Mouse (Mus musculus): ENCODE data around the gene Tnfrsf25. TPM values are rescaled to one million over a fixed set of nuclear protein-coding genes. Genes with fewer than 3 reads are reported as not detected.

The Tnfrsf25 gene
- polyA plus RNA-seq, 1 experiment from 2014 or later: 0.97 TPM

DNA sequence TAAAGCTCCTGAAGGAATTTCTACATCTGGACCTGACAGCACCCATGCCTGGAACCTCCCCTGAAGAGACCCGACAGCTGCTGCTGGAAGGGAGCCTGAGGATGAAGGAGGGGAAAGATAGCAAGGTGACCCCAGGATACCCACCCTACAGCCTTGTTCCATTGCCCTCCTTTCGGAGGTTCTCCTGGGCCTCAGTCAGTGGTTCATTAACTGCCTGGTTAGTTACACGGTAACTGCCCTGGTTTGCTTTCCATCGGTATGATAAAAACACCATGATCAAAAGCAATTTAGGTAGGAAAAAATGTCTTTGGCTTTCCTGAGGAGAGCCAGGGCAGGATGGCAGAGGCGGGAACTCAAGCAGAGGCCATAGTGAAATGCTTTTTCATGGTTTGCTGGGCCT is 7.1 kb upstream of the Tnfrsf25 start:
- Histone ChIP-seq H3K36me3 (peaks cover 4% of the 10 kb centered on the region), H3K9me3 (no peaks in the 10 kb centered on the region), H3K9ac (0 out of 2 replicates have a peak overlapping the region, but pooled peaks have one; percentile 18), H3K27me3 (peaks cover 5% of the 10 kb centered on the region; the same call in 1 of the 2 replicates), H3K27ac (replicated peaks) (0 out of 2 replicates have a peak overlapping the region, but pooled peaks have one; percentile 76), H3K4me3 (peak overlapping the region; percentile 40), H3K4me2 (peak overlapping the region; percentile 78), H3K4me1 (replicated peaks) (peaks cover 22% of the 10 kb centered on the region)
- peak; percentile 4; the same call in 1 of the 2 replicates for ATAC-seq (ENCODE audit: low FRiP score, low read depth)
- WGBS: 74% methylated on average over 5 of the region's 5 CpGs

DNA sequence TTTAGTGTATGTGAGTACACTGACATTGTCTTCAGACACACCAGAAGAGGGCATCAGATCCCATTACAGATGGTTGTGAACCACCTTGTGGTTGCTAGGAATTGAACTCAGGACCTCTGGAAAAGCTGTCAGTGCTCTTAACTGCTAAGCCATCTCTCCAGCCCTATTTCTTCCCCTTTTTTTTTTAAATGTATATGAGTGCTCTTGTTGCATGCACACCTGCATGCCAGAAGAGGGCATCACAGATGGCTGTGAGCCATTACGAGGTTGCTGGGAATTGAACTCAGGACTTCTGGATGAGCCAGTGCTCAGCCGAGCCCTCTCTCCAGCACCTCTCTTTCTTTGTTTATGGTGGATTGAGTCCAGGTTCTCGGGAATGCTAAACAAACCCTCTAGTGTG is 6.2 kb upstream of the Tnfrsf25 start:
- 84% methylated on average over 3 of the region's 3 CpGs for WGBS
- peaks cover 13% of the 10 kb centered on the region for H3K27me3 ChIP-seq
- H3K4me1 ChIP-seq (replicated peaks): peaks cover 22% of the 10 kb centered on the region
- H3K9ac ChIP-seq: no peak overlapping the region
- no peak overlapping the region for H3K4me3 ChIP-seq
- peaks cover 8% of the 10 kb centered on the region for H3K36me3 ChIP-seq
- H3K4me2 ChIP-seq: no peak overlapping the region
- no peaks in the 10 kb centered on the region for H3K9me3 ChIP-seq
- H3K27ac ChIP-seq (replicated peaks): no peak overlapping the region
- no peak for ATAC-seq (ENCODE audit: low FRiP score, low read depth)

DNA sequence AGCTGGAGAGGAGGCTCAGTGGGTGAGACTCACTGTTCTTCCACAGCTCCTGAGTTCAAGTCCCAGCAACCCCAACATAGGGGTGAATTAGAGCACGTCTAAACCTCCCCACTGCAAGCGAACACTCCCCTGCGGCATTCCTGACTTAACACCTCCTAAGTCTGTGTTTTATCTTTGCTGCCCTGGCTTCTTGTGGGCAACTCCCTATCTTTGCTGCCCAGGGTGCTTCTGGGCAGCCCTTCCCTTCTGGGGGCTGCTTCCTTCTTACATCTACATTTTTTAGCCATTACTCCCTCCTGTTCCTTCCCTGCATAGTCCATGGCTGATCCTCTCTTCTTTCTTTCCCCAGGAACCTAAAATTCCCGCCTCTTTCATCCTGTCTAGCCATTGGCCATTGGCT is 5.0 kb upstream of the Tnfrsf25 start:
- no peak for ATAC-seq (ENCODE audit: low FRiP score, low read depth)
- Histone ChIP-seq H3K4me3 (no peak overlapping the region), H3K9me3 (no peaks in the 10 kb centered on the region), H3K36me3 (peaks cover 8% of the 10 kb centered on the region), H3K9ac (no peak overlapping the region), H3K27ac (replicated peaks) (no peak overlapping the region), H3K4me2 (no peak overlapping the region), H3K27me3 (peaks cover 25% of the 10 kb centered on the region), H3K4me1 (replicated peaks) (peaks cover 25% of the 10 kb centered on the region)
- WGBS: 94% methylated on average over 4 of the region's 4 CpGs

DNA sequence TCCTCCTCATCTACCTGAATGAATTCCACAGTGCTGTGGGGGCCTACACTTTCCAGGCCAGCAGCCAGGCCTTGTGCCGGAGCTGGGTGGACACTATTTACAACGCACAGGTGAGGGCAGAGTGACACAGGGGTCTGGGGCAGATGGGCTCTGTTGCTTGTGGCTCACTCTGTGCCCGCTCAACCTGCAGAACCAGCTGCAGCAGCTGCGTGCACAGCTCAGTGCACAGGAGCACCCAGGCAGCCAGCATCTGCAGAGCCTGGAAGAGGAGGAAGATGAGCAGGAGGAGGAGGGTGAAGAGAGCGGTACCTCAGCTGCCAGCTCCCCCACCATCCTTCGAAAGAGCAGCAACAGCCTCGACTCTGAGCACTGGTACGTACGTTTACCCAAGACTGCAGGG is 3.4 kb upstream of the Tnfrsf25 start:
- no peaks in the 10 kb centered on the region for H3K9me3 ChIP-seq
- H3K36me3 ChIP-seq: peaks cover 8% of the 10 kb centered on the region
- no peak overlapping the region for H3K4me2 ChIP-seq
- no peak for ATAC-seq (ENCODE audit: low FRiP score, low read depth)
- H3K4me3 ChIP-seq: no peak overlapping the region
- H3K27me3 ChIP-seq: peaks cover 41% of the 10 kb centered on the region
- H3K9ac ChIP-seq: no peak overlapping the region
- WGBS: 87% methylated on average over 9 of the region's 9 CpGs
- no peak overlapping the region for H3K27ac ChIP-seq (replicated peaks)
- H3K4me1 ChIP-seq (replicated peaks): peaks cover 29% of the 10 kb centered on the region

DNA sequence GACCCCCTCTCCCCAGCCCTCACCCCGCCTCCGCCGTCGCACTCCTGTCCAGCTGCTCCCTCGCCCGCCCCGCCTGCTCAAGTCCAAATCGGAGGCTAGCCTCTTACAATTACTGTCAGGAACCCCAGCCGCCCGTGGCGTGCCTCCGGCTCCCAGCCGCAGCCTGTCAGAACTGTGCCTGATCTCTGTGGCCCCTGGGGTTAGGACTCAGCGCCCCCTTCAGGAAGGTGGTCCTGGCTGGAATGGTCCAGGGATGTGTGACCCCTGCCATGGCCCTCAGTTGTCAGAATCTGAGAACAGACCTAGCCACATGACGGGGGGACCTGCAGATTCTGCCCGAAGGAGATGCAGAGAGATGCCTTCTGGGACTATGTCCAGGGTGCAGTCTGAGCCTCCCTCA is 1.7 kb upstream of the Tnfrsf25 start:
- H3K36me3 ChIP-seq: peaks cover 8% of the 10 kb centered on the region
- no peak overlapping the region for H3K9ac ChIP-seq
- peaks cover 12% of the 10 kb centered on the region for H3K4me1 ChIP-seq (replicated peaks)
- H3K27ac ChIP-seq (replicated peaks): no peak overlapping the region
- H3K9me3 ChIP-seq: no peaks in the 10 kb centered on the region
- no peak overlapping the region for H3K4me2 ChIP-seq
- 61% methylated on average over 16 of the region's 16 CpGs for WGBS
- peaks cover 59% of the 10 kb centered on the region for H3K27me3 ChIP-seq
- no peak overlapping the region for H3K4me3 ChIP-seq
- ATAC-seq (ENCODE audit: low FRiP score, low read depth): no peak

DNA sequence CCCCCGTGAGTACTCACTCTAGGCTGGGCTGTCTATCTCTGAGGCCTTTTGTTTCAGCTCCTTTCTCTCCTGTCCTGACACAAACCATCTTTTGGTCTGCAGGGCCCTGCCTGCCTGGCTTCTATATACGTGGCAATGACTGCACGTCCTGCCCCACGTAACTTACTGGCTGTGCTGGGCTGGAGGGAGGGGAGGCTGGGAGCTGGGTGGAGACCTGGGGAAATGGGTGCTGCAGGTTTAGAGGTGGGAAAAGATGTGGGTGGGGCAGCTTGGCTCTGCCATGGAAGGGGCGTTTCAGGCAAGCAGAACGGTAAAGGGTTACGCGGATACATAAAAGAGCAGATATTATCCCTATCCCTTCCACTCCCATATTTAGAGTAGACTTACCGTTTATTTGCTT is 1.8 kb downstream of the Tnfrsf25 start:
- WGBS: 69% methylated on average over 9 of the region's 9 CpGs
- H3K27me3 ChIP-seq: peaks cover 89% of the 10 kb centered on the region
- H3K4me2 ChIP-seq: no peak overlapping the region
- H3K9ac ChIP-seq: no peak overlapping the region
- ATAC-seq (ENCODE audit: low FRiP score, low read depth): no peak
- H3K9me3 ChIP-seq: no peaks in the 10 kb centered on the region
- H3K27ac ChIP-seq (replicated peaks): no peak overlapping the region
- peaks cover 5% of the 10 kb centered on the region; the same call in 1 of the 2 replicates for H3K36me3 ChIP-seq
- H3K4me1 ChIP-seq (replicated peaks): peaks cover 31% of the 10 kb centered on the region
- no peak overlapping the region for H3K4me3 ChIP-seq

DNA sequence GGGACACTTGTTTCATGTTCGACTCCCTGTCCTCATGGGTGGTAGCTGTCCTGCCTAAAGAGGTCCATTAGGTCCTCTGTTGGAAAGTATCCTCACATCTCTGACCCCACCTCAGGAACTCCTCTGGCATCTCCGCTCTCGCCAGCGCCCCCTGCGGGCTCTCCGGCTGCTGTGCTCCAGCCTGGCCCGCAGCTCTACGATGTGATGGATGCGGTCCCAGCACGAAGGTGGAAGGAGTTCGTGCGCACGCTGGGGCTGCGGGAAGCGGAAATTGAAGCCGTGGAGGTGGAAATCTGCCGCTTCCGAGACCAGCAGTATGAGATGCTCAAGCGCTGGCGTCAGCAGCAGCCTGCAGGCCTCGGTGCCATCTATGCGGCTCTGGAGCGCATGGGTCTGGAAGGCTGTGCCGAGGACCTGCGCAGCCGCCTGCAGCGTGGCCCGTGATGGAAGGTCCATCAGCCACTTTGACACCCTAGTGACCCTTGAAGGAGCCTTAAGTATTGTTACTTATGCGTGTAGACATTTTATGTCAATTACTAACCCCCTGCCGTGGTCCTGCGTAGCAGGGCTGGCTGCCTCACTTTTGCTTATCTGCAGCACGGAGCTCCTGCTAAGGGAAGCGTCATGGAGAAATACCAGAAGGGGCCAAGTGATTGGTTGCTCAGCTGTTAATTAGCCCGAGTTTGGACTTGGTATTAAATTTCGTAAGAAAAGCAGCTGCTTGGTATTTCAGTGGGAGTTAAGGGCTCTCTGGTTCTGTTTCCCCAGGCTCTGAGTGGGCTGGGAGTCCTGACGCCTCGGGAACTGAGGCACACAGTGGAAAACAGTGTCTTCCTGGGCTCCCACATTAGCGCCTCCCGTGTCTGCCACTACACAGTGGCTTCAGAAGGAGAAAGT is 3.9 kb downstream of the Tnfrsf25 start:
- ATAC-seq (ENCODE audit: low FRiP score, low read depth): no peak
- Histone ChIP-seq H3K27ac (replicated peaks) (no peak overlapping the region), H3K9me3 (no peaks in the 10 kb centered on the region), H3K27me3 (peaks cover 98% of the 10 kb centered on the region), H3K9ac (no peak overlapping the region), H3K4me1 (replicated peaks) (peaks cover 31% of the 10 kb centered on the region), H3K4me2 (peak overlapping the region; percentile 38; the same call in 1 of the 2 replicates), H3K4me3 (peak overlapping the region; percentile 11), H3K36me3 (no peaks in the 10 kb centered on the region)
- 7% methylated on average over 39 of the region's 39 CpGs for WGBS

DNA sequence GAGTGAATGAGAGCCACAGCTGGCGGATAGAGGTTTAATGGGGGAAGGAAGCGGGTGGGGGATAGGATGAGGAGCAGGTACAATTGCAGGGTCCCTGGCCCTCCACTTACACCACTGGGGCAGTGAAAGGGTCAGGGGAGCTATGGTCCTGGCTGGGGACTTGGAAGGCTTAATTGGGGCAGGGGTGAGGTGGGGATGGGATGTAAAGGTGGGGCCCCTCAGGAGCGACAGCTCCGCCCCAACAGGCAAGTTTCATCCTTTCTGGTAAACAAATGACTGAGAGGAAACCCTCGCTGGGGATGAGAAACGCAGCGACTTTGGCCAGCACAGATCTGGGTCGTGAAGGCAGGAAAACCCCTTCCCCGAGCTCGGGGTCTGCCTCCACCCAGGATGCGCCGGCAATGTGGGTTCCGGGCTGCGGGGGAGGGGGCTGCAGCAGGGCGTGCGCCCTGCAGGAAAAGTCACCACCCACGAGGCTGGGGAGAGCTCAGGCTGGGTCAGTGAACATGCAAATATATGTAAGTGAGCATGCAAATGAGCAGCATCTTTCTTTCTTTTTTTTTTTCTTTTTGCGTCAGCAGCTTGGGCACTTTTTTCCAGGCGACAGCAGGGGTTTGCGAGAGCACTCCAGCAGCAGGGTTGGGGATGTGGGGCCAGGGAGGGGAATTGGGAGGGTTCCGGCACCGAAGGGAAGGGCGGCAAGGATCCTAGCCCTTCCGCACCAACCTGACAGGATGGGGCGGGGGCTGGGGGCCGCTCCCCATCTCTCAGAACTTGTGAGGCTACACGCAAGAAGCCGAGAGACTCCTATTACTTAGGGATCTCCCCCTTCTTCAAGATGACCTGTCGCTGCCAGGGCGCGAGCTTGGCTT is 4.8 kb downstream of the Tnfrsf25 start:
- Histone ChIP-seq H3K27me3 (peaks cover 95% of the 10 kb centered on the region), H3K9me3 (no peaks in the 10 kb centered on the region), H3K27ac (replicated peaks) (no peak overlapping the region), H3K9ac (no peak overlapping the region), H3K4me2 (peak overlapping the region; percentile 38), H3K4me1 (replicated peaks) (peaks cover 36% of the 10 kb centered on the region), H3K36me3 (no peaks in the 10 kb centered on the region), H3K4me3 (peak overlapping the region; percentile 2; the same call in 1 of the 2 replicates)
- WGBS: 1% methylated on average over 31 of the region's 31 CpGs
- no peak for ATAC-seq (ENCODE audit: low FRiP score, low read depth)

DNA sequence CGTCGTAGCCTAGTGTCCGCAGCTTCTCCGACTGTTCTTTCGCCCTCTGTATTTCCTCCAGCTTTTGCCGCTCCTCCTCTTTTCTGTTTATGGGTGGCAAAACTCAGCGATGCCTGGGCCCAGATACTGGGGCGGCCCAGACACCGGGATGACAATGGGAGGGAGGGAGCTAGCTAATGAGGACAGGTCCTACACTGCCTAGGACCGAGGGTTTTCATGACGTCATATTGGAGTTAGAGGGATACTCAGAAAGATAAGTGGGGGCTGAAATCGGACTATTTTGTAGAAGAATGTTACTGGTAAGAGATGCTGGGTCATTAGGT is 5.4 kb downstream of the Tnfrsf25 start:
- H3K4me2 ChIP-seq: peak overlapping the region; percentile 38
- H3K4me3 ChIP-seq: peak overlapping the region; percentile 2; the same call in 1 of the 2 replicates

DNA sequence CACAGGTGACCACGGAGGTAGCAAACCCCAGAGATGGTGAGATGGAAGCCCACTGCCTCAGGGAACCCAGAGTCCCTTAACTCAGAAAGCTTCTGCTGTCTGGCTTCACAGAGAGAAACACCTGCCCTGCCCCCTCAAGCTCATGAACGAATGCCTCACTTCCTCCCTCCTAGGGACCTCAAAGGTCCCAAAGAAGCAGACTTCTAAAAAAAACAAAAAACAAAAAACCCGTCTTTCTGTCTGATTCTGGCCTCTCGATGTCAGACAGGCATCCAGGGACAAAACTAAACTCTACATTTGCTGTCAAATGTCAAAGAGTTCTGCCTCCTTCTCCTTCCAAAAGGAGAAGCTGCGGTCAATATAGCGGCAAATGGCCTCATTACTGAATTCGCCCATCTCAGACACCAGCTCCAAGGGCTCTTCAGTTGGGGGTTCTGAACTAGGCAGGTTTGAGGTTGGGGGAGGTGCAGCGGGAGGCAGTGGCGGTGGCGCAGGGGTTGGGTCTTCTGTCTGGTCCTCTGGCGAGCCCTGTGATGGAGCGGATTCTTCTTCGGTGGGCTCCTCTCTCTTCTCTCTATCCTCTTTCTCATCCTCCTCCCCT is 8.7 kb downstream of the Tnfrsf25 start:
- peaks cover 36% of the 10 kb centered on the region for H3K4me1 ChIP-seq (replicated peaks)
- H3K4me3 ChIP-seq: no peak overlapping the region
- ATAC-seq (ENCODE audit: low FRiP score, low read depth): no peak
- no peaks in the 10 kb centered on the region for H3K36me3 ChIP-seq
- H3K27ac ChIP-seq (replicated peaks): no peak overlapping the region
- no peaks in the 10 kb centered on the region for H3K9me3 ChIP-seq
- H3K27me3 ChIP-seq: peaks cover 95% of the 10 kb centered on the region
- H3K4me2 ChIP-seq: no peak overlapping the region
- H3K9ac ChIP-seq: no peak overlapping the region
- WGBS: 8% methylated on average over 13 of the region's 13 CpGs

More for the DNA sequence above, 5.4 kb downstream of the Tnfrsf25 start:
- Histone ChIP-seq H3K9me3 (no peaks in the 10 kb centered on the region), H3K27me3 (peaks cover 95% of the 10 kb centered on the region), H3K36me3 (no peaks in the 10 kb centered on the region), H3K4me1 (replicated peaks) (peaks cover 36% of the 10 kb centered on the region), H3K9ac (no peak overlapping the region), H3K27ac (replicated peaks) (no peak overlapping the region)
- WGBS: under 1% methylated on average over 12 of the region's 12 CpGs
- no peak for ATAC-seq (ENCODE audit: low FRiP score, low read depth)

DNA sequence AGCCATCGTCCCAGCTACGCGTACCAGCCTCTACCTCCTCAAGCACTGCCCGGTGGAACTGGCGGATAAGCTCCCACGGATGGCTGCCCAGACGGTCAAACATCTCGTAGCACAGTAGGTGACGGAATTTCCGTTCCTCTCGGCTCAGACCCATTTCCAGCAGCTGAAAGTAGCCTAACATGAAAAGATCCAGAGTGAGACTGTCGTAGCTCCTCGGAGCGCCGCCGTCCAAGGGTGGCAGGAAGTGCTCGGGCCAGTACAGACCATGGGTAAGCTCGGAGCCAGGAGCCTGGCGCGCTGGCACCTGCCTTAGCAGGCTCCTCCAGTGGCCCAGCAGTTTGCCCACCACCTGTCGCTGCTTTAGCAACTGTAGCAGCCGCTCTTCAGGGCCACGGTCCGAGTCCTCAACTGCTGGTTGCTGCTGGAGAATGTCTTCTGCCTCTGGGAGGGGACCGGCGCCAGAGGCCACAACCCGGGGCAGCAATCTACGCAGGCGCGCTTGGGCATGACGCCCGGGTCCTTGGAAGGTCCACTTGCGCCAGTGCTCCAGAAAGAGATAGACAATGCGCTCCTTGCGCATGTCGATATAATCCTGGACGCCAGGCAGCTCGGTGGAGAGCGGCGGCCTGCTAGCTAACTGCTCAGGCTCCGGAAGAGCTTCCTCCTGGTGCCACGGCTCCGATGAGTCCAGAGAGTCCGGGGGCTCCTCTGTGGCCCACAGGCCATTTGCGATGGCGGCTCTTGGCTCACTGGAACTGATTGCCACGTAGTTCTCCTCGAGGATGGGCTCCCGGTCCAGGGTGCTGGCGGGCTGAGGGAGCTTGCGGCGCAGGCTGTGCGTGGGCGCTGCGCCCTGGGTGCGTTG is 9.7 kb downstream of the Tnfrsf25 start:
- Histone ChIP-seq H3K36me3 (no peaks in the 10 kb centered on the region), H3K4me3 (peak overlapping the region; percentile 24), H3K4me1 (replicated peaks) (peaks cover 29% of the 10 kb centered on the region), H3K27me3 (peaks cover 96% of the 10 kb centered on the region), H3K4me2 (peak overlapping the region; percentile 55), H3K9ac (no peak overlapping the region), H3K9me3 (no peaks in the 10 kb centered on the region), H3K27ac (replicated peaks) (no peak overlapping the region)
- no peak for ATAC-seq (ENCODE audit: low FRiP score, low read depth)
- 4% methylated on average over 56 of the region's 56 CpGs for WGBS
